Mouse (Mus musculus) layer of hippocampus, adult 8-10 months (tissue): Measurements from ENCODE around the gene Map3k1. TPM values are rescaled to one million over a fixed set of nuclear protein-coding genes. Genes with fewer than 3 reads are reported as not detected.
A peak's percentile ranks its signal among the peaks of the same experiment; 100 is the strongest.

Source experiments
- DNase-seq, 2 experiments: peaks; one replicate each; pipeline ENCODE4 v3.0.0; 2022; ENCODE audit warnings: low spot score in 2 of 2
- total RNA-seq, 4 experiments: library from RNA; stranded (reverse); gene quantifications; 2 replicates each; pipeline ENCODE4 v1.2.4; 2022

Map3k1 gene
- total RNA-seq, 4 experiments from 2014 or later, result 14.4 to 18.6 (median 14.6) TPM

DNA sequence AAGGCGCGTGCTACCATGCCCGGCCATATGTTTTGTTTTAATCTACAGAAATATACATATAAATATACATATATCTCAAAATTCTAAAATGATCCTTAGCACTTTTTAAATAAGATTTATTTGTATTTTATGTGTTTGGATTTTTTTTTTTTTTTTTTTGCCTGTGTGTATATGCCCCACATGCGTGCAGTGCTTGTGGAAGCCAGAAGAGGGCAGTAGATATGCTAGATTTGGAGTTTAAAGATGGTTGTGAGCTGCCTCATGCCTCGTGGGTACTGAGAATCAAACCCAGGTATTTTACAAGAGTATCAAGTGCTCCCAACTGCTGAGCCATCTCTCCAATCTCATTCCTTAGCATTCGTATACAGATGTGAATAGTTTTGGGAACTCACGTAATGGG is 6.2 kb upstream of the Map3k1 start:
- DNase-seq, result no peak

DNA sequence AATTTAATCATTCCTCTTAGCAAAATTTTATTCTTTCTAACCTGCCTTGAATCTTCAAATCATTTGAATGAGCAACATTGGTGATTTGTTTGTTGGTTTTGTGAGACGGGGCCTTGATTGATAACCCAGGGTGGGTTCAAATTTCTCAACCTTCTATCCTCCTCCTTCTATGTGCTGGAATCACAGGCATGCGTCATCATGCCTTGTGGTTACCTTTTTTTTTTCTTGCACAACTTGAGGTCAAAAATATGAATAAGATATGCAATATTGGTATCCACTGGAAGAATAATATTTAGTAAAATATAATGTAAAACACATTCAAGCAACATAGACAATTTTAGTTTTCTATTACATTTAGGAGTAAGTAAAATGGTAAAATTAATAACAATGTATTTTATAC is 3.9 kb upstream of the Map3k1 start:
- DNase-seq, result no peak

DNA sequence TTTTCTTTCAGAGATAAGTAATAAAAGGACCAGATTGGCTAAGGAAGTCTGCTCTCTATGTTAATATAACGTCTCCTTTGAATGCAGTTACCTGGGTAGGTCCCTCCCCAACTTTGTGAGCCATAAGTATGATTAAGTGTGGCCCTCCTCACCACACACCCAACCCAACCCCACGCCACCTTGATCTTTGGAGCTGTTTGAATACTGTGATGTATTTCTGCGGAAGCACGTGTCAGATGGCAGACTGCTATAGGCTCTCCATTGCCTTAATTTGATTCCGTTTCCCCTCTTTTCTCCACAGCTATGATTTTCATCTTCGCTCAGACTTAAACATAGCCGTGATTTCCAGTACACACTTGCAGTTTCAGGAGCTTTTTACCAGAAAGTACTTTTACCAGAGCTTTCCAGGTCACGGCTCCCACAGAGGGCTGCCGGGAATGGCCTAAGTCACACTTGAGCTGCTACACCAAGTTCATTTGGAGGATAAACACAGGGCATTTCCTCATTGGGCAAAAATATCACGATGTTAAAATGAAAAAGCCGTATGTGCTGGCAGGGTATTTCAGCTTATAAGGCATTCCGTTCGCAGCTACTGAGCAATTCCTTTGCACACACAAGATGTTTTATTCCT is 2.3 kb upstream of the Map3k1 start:
- DNase-seq, result no peak

DNA sequence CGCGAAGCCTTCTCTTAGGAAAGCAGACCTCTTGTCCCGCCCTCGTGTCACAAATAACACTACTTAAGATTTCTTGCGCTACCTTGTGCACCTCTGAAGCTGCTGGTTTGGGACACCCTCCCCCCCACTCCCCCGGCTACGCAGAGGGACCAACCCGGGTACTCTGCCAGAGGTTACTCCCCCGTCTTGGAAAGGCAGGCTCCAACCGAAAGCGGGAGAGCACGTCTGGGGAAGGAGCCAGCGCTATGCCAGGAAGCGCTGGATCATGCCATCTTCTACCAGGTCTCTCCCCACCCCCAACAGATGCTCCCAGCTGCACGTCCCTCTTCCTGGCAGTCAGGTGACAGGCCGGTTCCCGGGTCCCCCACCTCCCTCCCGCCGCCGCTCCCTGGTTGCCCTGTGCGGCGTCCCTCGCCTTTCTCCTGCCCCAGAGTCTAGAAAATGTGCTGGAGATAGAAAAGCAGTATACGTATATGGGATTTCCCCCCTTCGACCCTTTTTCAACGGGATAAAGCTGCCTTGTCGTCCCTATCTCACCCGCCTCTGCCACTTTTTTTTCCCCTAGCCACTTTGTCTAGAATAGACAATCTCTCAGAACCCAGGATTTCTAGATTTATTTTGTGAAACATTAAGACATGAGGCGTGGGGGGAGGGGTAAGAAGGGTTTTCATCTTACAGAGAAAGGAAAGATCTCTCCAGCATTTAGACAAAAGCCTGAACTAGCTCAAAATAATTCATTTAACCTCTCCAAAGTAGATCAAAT is 854 bp upstream of the Map3k1 start:
- DNase-seq, result peak in 1 of 2 experiments; percentile 20

DNA sequence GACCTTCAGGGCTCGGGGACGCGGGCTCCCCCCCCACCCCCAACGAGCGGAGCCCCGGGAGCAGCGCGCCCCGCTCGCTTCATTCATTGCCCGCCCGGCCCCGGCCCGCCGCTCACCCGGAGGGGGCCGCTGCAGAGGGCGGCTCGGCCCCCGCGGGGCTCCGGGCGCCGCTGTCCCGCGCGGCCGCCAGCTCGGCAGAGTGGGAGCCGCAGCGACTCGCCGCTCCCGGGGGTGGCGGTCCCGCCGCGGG is 481 bp downstream of the Map3k1 start:
- no peak for DNase-seq

DNA sequence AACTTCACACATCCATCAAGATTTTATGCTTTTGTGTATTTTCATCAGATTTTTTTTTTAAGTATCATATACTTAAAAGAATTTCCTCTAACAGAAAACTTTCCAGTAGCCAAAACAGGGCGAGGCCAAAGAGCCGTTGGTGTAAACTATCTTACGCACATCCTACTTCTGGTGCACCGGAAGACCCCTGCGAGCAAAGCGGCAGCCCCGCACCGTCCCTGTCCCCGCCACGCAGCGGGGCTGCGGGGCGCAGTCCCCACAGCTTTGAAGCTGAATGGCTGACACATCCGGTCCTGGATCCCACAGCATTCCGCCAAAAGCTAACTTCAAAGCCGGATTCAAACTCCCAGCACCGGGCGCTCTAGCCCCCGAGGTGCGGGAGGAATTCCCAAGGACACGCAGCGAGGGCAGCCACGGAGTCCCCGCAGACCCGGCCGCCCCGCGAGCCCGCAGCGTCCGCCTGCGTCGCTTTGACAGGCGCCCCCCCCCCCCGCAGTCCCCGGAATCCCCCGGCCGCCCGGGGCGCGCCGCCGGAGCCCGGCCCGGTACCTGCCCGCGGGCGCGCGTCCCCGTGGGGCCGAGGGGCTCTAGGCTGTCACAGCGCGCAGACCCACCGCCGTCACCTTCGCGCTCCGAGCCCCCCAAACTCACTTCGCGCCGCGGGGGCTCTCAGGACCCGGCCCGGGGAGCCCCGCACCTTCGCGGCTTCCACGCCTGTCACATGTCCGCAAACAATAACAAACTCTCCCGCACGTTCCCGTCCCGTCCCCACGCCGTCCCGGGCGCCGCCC is 1.0 kb downstream of the Map3k1 start:
- DNase-seq, result no peak

DNA sequence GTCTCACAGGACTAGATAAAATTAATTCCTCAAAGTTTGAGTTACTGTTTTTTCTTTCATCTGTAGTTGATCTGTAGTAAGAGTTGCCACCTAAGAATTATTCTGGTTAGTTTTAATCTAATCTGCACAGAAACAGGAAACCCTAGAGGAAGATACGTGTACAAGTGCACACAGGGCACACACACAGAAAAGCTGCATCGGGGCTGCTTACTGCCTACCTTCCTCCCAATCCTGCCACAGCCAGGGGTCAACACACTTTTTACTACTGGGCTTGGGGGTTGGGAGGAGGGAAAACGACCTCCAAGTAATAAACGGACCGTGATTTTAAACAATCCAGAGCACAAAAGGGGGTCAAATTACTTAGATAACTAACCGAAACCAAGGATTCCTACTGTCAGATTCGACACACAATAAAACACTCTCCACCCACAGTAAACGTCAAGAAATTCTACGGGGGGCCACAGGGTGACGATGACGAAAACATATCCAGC is 1.6 kb downstream of the Map3k1 start:
- DNase-seq, result no peak

DNA sequence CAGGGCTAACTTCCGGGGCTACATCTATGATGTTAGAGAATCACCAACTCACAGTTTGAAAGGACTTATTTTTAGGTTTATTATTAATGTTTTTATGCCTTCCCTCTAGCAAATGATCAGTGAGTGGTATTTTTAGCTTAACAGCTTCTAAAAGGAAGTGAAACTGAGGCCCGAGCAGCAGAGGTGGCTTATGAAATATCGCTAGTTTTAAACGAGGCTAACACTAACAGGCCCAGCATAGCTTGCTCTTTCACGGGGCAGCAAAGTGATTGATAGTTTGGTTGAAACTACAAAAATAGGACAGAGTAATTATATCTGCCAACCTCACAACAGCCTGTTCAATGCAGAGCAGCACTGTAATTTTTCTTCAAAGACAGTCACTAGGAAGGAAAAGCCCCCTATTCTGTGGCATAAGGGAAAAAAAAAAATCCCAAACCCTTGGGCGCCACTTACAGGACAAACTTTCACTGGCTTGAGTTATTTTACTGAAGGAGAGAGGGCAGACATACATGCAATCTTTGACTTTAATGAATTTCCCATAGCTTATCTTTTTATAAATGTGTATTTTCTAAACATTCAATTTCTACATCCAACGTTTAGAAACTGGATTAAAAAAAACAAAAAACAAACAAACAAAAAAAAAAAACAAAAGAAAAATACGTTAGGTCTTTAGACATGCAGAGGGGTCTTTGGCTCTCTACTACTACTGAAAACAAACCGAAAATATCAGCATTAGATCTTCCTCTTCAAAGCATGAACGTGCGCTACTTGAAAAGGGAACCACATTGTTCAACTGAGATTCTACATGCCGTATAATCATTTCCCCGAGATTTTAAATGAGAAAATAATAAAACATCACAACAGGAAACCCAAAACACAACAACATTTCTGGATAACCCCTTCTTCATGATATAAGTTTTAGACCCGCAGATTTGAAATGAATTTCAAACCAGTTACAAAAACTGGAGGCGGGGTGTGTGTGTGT is 2.8 kb downstream of the Map3k1 start:
- no peak for DNase-seq

DNA sequence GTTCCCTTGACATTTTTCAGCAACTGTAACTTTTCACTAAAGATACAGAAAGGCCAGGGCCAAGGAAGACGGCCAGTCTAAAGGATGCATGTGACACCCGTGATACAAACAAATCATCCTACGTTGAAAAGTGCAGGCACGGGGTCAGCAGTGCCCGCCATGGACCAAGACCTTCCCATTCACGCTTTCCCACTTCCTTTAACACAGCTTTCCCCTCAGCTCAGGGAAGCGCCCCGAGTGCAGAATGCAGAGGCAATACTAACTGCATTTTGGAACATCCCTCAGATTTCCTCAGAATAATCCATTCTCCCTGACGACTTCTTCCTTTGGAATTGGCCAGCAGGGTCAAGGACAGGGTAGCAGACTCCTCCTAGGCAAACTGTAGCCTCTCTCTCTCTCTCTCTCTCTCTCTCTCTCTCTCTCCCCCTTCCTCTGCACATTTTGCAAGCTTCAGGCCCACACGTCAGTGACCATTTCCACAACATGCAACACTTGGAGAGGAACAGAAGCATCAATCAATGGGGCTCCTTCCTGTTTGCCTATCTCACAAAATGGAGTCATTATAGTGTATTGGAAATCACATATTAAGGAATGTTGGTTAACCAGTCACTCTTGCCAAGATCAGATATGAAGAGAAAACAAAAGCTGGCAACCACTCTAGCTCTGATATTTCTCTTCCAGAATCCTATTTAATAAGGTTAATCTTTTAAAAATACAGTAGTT is 3.7 kb downstream of the Map3k1 start:
- DNase-seq, result no peak

DNA sequence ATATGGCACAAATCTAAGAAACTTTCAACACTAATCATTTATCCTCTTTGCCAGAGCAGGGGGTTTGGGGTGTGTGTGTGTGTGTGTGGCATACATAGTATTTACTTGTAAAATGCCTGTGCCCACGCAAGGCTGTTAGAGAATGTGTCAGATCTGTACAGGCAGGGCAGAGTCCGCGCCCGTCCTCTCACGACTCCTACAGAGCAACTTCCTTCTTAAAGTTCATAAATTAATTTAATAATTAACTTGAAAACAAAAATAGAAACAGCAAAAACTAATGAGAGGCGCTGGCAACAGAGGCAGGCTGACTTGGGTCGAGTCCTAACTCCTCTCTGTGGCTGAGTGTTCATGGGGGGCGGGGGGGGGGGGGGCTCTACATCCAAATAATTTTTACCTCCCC is 4.6 kb downstream of the Map3k1 start:
- no peak for DNase-seq

DNA sequence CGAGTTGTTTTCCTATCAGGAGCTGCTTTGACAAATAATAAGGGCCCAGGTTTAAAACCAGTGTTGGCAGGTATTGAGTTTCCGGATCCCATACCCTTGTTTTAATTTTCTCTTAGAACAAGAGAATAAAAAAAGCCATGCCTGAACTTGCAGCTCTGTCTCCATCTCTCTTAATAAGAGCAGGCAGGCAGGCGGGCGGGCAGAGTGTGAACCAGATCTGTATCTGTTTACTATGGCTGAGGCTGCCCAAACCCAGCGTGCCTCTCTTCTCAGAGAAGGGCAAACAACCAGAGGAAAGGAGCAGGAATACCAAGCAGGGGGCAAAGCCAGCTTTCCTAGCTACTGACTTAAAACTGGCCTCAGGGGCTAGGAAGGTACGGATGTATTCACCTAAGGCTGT is 5.3 kb downstream of the Map3k1 start:
- DNase-seq, result no peak

DNA sequence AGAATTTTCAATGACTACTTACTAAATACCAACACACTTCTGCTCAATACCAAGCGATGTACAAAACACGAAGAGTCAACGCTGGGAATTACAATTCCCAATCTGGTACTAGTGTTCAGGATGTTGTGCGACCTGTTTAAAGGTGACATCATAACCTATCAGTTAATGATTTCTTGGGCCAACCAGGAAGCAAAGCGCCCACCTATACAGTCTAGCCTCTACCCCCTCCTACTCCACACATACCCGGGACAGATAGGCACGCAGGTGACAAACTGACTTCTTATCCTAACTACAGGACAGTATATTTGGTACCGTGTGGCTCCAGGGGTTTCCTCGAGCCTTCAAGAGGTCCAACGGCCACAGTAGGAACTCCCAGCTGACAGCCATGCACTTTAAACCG is 5.9 kb downstream of the Map3k1 start:
- DNase-seq, result no peak

DNA sequence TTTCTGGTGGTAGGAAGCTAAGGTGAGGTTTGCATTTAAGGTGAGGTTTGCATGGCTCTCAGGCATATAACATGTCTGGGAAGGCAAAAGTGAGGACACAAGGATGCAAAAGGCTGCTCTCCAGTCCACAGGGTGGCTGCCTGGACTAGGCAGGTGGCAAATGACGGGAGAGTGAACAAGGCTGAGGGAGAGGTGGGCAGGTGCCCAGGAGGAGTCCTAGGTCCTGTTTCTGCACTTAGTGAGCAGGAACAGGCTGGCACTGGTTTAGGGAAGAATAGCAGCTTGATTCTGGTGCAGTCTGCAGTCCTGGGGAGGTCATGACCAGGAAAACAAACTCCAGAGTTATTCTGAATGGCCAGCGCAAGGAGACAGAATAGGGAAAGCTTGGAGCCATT is 6.5 kb downstream of the Map3k1 start:
- no peak for DNase-seq

DNA sequence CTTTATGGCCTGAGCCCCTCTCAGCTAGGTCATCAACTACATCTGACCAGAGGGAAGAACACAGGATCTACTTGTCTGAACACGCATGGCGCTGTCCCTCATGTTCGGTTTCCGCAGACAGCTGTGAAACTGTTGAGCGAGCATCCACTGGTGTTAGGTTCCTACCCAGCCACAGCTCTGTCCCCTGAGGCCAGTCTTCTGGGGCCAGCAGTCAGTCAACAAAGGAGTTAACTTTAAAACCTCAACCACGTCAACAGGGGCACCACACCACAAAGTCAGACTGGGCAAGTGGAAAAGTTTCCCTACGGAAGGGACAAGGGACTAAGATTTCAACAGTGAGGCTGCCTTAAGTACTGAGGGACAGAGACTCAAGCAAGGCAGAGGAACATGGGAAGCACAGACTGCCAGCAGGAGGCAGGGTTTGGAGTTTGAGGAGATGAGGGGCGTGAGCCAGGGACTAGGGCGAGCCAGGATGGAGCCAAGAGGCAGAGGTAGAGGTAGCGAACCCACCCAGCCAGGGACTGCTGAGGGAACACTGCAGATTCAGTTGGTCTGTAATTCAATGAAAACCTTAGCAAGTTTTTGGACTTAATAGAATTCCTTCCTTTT is 7.0 kb downstream of the Map3k1 start:
- no peak for DNase-seq

DNA sequence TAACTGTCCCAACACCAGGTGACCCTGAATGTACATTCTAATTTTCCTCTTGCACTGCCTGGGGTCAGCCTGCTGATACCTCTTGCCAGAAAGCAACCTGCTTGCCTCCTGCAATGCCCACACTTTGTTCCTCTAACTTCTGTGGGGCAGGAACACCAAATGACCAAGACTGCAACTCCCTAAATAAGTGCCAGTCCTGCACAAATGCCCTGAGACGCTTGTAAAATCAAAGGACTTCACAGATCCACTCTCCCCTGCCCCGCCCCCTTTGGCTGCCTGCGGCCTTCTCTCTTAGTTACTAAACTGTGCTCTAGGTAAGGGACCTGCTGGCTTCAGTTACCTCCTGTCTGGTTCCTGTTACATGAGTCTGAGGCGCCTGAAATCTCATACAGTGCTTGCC is 7.9 kb downstream of the Map3k1 start:
- no peak for DNase-seq

DNA sequence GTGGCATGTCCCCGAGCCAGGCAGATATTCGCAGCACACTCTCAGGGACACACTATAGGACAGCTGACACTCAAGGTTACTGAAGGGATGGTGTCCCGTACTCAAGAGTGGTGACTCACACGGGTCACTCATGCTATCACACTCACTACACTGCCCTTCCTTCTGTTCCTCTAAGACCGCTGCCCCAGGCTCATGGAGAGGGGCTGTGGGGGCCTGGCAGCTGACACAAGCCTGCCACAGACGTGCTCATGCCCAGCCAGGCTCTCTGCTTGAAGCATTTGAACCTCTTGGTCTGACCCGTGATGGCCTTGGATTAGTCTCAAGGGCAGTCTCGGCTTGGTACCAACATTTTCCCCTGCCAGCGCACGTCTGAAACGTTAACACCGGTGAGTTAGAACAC is 10.7 kb downstream of the Map3k1 start:
- DNase-seq, result no peak

DNA sequence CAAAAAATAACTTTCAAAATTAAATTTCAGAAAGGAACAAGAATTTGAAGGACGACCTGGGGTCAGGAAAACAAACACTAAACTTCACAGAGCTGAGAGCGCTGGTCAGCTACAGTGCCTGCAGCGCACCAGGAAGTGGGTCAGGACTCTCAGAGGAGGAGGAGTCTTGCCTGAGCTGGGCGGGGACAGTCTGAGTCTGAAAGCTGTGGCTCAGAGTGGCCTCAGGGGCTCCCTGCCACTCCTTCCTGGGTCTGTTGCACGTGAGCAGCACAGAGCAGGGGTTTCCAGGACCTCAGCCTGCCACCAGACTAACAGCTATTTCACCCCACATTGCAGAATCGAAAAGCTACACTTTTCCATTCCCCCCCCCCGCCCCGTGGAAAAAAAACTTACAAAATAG is 11.8 kb downstream of the Map3k1 start:
- DNase-seq, result peak in 1 of 2 experiments; percentile 21

DNA sequence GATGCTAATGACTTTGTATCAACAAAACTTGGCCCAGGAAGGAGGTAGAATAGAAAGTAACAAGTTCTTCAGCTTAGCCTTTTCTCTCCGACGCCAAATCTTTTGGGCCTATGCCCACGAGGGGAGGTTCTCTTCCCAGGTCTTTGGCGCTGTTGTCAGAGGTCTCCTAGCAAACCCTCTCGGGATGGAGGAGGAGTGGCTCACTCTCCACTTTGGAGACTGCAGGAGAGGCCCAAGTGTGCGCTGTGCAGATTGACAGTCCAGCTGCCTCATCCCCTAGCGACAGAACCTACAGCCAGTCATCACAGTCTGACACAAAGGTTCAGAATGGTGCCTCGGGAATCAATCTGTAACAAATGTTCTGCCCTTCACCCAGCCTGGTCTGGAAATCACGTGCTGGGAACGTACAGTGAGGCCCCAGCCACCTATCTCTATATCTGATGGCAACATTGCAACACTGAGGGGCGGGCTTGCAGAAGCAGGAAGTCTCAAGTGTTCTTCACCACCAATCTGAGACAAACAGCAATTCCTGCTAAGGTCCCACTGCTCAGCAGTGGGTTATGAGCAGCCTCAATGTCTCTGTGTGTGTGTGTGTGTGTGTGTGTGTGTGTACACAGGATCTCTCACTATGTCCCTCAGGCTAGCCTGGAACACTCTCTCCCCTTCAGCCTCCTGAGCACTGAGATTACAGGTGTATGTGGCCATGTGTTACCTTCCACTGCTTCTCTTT is 12.4 kb downstream of the Map3k1 start:
- DNase-seq, result no peak

DNA sequence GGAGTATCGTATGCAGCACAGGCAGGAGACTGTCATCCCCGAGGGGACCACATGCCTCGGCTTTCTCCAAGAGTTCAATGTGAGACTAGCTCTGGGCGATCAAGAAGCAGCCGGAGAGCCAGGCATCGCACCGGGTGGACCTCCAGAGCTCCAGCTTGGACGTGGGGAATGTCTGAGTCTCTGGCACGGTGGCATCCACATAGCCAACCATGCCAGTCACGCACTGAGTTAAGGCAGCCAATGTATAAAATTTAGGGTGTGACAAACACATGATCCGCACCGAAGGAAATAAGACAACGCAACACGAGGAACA is 15.9 kb downstream of the Map3k1 start:
- DNase-seq, result no peak
